Mouse (Mus musculus) megakaryocyte, embryonic 14.5 days (primary cell): ENCODE measurements around the gene Ftl1-ps1.

Experiments used
- FLI1 ChIP-seq: IDR thresholded peaks from 2 replicates; pipeline ENCODE4 v1.6.1; 2012; ENCODE audit warnings: low read length, inconsistent platforms, mixed read lengths
- GATA1 ChIP-seq: IDR thresholded peaks from 3 replicates; pipeline ENCODE4 v1.6.1; 2012; ENCODE audit warnings: mixed read lengths, low read length, inconsistent platforms, borderline replicate concordance

DNA sequence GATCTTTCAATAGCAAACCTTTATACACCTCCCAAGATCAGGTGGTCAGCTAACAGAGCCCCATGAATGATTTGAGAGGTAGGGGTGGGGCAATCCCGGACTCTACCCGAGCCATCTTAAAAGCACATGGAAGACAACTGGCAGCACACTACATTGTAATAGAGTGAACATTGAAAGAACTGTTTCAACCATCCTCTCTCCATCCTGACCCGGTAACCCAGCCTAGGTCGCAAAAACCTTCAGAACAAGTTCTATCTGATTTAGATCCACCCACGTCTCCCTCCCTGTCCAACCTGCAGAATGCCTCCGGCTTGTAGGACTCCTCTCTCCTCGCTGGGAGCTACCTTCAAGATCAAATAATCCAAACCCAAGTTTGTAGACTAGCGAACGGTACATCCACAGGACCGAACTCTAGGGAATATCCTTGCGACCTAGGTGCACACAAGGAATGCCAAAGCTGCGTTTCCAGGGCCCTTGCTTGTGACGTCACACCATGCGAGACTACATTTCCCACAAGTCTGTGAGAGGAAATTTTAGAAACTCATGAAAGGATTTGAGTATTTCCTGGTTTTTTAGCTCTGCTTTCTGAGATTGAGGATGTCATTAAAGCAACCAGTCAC, 9.0 kb upstream of the Ftl1-ps1 start, which contains the start of gene Zfp72:
- TF ChIP-seq GATA1 (no peak), FLI1 (no peak)
